8 mouse cellular contexts compared by ENCODE assay signal in genomic region chr5:35280002-35280782, GRCm38 (mm10). TPM values are rescaled to one million over a fixed set of nuclear protein-coding genes. Genes with fewer than 3 reads are reported as not detected.
DNase-seq lines count a peak whose midpoint lies in the region; ATAC-seq lines count a peak whose summit lies in the region.

No protein-coding gene starts in this region.

- no peak for ATAC-seq in embryonic facial prominence, embryonic 14.5 days (ENCODE audit: low read depth)
- ATAC-seq in intestine, embryonic 16.5 days: no peak
- no peak for ATAC-seq in limb, embryonic 12.5 days (ENCODE audit: insufficient number of reproducible peaks, insufficient read depth, low FRiP score, low TSS enrichment, low read depth)

- H3K27ac ChIP-seq in embryonic facial prominence, embryonic 14.5 days (replicated peaks; ENCODE audit: low read depth, low read length): no peak overlapping the region
- H3K27ac ChIP-seq in intestine, embryonic 16.5 days (ENCODE audit: low read length): no peak overlapping the region
- H3K27ac ChIP-seq in limb, embryonic 12.5 days: no peak overlapping the region

- H3K36me3 ChIP-seq in embryonic facial prominence, embryonic 14.5 days (ENCODE audit: control insufficient read depth, insufficient read depth, low read length): no peaks in the 10 kb centered on the region
- no peaks in the 10 kb centered on the region for H3K36me3 ChIP-seq in intestine, embryonic 16.5 days (ENCODE audit: control insufficient read depth, insufficient read depth, low read length)
- H3K36me3 ChIP-seq in limb, embryonic 12.5 days: no peaks in the 10 kb centered on the region

- H3K4me3 ChIP-seq in embryonic facial prominence, embryonic 14.5 days (ENCODE audit: low read depth, low read length): peak overlapping the region; percentile 54
- H3K4me3 ChIP-seq in intestine, embryonic 16.5 days (ENCODE audit: low read length): peak overlapping the region; percentile 44
- H3K4me3 ChIP-seq in limb, embryonic 12.5 days (replicated peaks): peak overlapping the region; percentile 52

- peaks cover 80% of the 10 kb centered on the region for H3K27me3 ChIP-seq in embryonic facial prominence, embryonic 14.5 days (replicated peaks; ENCODE audit: control insufficient read depth, insufficient read depth, low read length)
- H3K27me3 ChIP-seq in intestine, embryonic 16.5 days (replicated peaks; ENCODE audit: control insufficient read depth, insufficient read depth, low read length): peaks cover 71% of the 10 kb centered on the region
- H3K27me3 ChIP-seq in limb, embryonic 12.5 days: peaks cover 100% of the 10 kb centered on the region

- WGBS in embryonic facial prominence, embryonic 14.5 days: 3% methylated on average over 54 of the region's 75 CpGs
- WGBS in intestine, embryonic 16.5 days: 4% methylated on average over 72 of the region's 75 CpGs
- 6% methylated on average over 75 of the region's 75 CpGs for WGBS in limb, embryonic 12.5 days

- H3K9ac ChIP-seq in embryonic facial prominence, embryonic 14.5 days (ENCODE audit: low read depth, low read length): peak overlapping the region; percentile 45; the same call in 1 of the 2 replicates
- no peak overlapping the region for H3K9ac ChIP-seq in intestine, embryonic 16.5 days (ENCODE audit: low read depth, low read length)
- H3K9ac ChIP-seq in limb, embryonic 12.5 days (replicated peaks): no peak overlapping the region

- 0 out of 2 replicates have a peak, but pooled peaks cover 5% of the 10 kb centered on the region for H3K4me1 ChIP-seq in embryonic facial prominence, embryonic 14.5 days (ENCODE audit: control insufficient read depth, insufficient read depth, low read length)
- H3K4me1 ChIP-seq in intestine, embryonic 16.5 days (ENCODE audit: control insufficient read depth, insufficient read depth, low read length): no peaks in the 10 kb centered on the region; the same call in 1 of the 2 replicates
- H3K4me1 ChIP-seq in limb, embryonic 12.5 days (replicated peaks): peaks cover 23% of the 10 kb centered on the region

- H3K9me3 ChIP-seq in embryonic facial prominence, embryonic 14.5 days (ENCODE audit: control insufficient read depth, low read length): no peaks in the 10 kb centered on the region
- no peaks in the 10 kb centered on the region for H3K9me3 ChIP-seq in intestine, embryonic 16.5 days (ENCODE audit: control insufficient read depth, low read length)
- no peaks in the 10 kb centered on the region for H3K9me3 ChIP-seq in limb, embryonic 12.5 days

- H3K4me2 ChIP-seq in embryonic facial prominence, embryonic 14.5 days (ENCODE audit: low read depth, low read length): peak overlapping the region; percentile 90
- H3K4me2 ChIP-seq in intestine, embryonic 16.5 days (ENCODE audit: low read depth, low read length): peak overlapping the region; percentile 78
- peak overlapping the region; percentile 92 for H3K4me2 ChIP-seq in limb, embryonic 12.5 days

- peak; percentile 27 for DNase-seq in kidney, adult 18-20 months
- DNase-seq in kidney, adult 9 months: no peak
- DNase-seq in adrenal gland, postnatal 36 days: peak; percentile 33 to 40
- peak; percentile 23 for DNase-seq in embryonic facial prominence, embryonic 14.5 days (ENCODE audit: low spot score)
- DNase-seq in retina, postnatal 1 day: peak; percentile 51
- no peak for DNase-seq in thymus, postnatal 10 days (ENCODE audit: low spot score in 2 of 2)

RNA-seq across cellular contexts. Expression of gene Adra2c, which starts 2.1 kb away (rescaled TPM):
- total RNA-seq in adrenal gland, postnatal 36 days (2021): under 1 TPM; 0.30 to 0.53 TPM
- 0.31 and 0.53 TPM in 2 replicates for polyA plus RNA-seq in embryonic facial prominence, embryonic 14.5 days (2014; fragmentation: Nextera tagmentation; extraction: Ambion mirVana)
- polyA plus RNA-seq in intestine, embryonic 16.5 days (2015; fragmentation: Nextera tagmentation; extraction: Ambion mirVana): not detected in 2 replicates
- 0.09 TPM in 1 of 2 replicates, not detected in the other for polyA plus RNA-seq in limb, embryonic 12.5 days (2016; fragmentation: Nextera tagmentation; extraction: Ambion mirVana)

Comparison
In these comparisons a context has a peak if more than half of its experiments do, and no peak if none do; other contexts are left out.
1. DNase-seq: peak in kidney, adult 18-20 months (single experiment), adrenal gland, postnatal 36 days (2 of 2), embryonic facial prominence, embryonic 14.5 days (single experiment) and retina, postnatal 1 day (single experiment); none in kidney, adult 9 months (single experiment) and thymus, postnatal 10 days (0 of 2).
2. Peak in every context shown above with its lines, with median percentiles within 50 percentile points of each other: H3K4me2 ChIP-seq and H3K4me3 ChIP-seq.